Mouse (Mus musculus) leukemia stem cell, adult 10-12 weeks (primary cell): ENCODE data around the gene Myadml2. TPM values are rescaled to one million over a fixed set of nuclear protein-coding genes. Genes with fewer than 3 reads are reported as not detected.

Experiments
- polyA plus RNA-seq: library from polyadenylated mRNA; stranded (reverse); fragments of >175 nt; gene quantifications from 2 replicates; pipeline ENCODE4 v1.2.3, GENCODE M21; 2012; ENCODE audit warnings: low replicate concordance

Myadml2 gene
- not detected in 2 replicates for polyA plus RNA-seq

DNA sequence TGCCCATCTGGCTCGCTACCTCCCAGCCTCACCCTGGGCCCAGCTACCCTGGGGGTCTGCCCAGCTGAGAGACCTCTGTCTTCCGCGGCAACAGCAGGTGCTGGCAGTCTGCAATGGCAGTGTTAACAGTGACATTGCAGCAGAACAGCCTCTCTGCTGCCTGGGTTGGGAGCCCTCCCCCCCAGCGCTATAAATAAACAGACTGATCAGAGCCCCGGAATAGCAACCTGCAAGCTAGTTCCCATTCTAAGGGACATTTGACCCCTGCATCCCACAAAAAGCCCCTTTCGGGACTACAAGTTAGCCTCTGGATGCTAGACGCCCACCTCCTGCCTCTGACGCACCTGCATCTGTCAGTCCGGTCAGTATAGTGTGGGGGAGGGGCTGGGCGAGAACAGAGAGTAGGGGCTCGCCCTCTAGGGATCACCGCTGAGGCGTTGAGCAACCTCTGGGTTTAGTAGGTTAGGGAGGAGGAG, at the start of gene Myadml2:
Myadml2 (minus strand) TSS at position 158 of the 476 bp plus-strand sequence.

DNA sequence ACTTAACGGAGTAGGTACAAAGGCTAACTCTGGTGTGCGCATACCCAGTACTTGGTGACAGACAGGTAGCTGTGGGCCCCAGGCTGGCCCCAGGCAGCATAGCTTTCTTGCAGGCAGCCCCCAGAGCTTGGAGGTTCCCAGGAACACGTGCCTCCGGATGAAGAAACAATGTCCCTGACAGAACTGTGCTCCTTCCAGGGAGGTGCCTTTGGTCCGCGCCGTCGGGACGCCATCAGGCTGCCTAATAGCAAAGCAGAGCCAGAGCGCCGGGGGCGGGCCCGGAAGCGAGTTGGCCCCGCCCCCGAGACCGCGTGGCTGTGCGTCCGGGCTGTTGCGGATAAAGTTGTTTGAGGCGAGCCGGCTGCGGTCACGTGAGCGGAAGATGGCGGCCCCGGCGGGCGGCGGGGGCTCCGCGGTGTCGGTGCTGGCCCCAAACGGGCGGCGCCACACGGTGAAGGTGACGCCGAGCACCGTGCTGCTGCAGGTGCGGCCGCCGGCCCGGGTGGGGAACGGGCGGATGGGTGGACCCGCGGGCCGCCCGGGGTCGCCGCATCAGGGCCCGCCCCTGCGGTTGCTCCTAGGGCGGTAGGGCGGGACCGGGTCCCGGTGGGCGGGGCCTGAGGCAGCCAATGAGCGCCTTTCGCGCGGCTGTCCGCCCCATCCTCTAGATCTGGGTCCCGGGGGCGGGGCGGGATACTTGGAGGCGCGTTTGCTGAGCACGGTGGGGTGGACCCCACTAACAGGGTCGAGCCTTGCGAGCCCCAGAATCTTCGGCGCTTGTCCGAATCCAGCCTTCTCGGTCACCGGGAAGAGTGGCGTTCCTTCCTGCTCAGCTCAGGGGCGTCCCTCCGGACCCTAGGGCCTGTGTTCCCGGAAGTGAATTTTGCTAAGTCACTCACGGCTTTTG, 25.0 kb upstream of the Myadml2 start, which contains the start of gene Aspscr1:
Aspscr1 (plus strand) TSS at position 287 of the 907 bp plus-strand sequence.

DNA sequence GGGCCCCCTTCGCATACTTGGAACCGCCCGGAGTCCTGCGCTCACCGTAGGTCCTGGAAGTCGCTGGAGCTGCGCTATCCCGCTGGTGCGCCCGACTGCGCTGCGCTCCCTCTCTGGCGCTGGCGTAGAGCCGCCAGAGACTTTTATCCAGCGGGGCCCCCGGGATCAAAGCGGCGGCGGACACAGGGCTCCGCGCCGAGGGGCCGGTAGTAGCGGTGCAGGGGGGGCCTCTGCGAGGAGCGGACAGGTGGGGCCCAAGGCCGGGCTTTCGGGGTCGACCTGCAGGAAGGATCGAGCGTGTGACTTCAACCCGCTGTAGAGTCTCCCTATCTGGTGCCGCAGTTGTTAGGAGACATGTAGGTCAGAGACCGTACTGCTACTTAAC, 13.1 kb upstream of the Myadml2 start, which contains the start of gene Notum:
Notum (minus strand) TSS at position 100 of the 385 bp plus-strand sequence.

DNA sequence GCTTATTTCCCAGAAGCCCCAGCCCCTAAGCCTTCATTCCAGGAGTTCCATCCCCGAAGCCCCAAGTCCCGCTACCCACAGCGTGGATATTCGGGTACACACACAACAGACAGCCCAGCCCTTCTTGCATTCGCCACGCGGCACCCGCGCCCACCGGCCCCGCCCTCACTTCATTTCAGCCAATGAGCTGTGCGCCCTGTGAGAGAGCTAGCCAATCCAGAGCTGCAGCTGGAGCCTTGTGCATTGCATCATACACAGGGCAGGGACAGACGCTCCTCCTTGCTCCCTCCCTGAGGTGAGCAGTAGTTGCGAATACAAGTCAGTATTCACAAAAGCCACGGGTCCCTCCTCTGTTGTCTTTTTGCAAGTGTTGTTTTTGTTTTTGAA, 4.4 kb downstream of the Myadml2 start, which contains the start of gene Pycr1:
Pycr1 (minus strand) TSS at position 169 of the 387 bp plus-strand sequence.

DNA sequence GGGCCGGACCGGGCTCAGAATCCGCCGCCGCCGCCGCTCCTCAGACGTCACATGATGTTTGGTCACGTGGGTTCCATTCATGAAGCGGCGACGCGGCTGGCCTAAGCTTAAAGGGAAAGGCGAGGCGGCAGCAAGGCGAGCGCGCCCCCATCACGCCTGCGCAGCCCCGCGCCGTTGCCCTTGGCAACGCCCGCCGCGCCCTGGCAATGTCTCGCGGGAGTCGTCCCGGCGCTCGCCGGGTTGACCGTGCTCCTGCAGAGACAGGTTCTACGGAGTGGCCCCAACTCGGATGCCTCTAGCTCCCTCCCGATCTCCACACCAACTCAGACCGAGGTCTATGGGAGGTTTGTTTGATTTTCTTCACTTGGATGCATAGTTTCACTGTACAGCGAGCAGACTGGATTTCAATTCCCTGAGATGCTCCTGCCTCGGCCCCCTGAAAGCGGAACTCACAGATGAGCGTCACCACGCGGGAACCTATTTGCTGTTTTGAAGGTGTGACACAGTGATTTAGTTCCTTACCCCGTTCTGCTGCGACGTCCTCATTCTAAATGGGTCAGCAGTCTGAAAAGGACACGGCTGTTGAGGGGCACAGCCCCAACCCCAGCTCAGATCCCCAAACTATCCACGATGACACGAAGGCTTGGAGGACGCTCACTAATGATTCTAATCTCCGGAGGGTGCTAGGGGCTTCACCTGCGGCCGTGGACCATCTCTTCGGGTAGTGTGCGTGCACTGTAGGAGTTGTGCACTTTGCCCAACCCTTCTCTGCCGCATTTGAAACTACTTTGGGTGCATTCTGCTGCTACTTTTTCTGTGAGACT, 14.2 kb downstream of the Myadml2 start, which contains the start of gene Mafg:
Mafg (minus strand) TSS at position 81 of the 824 bp plus-strand sequence.

DNA sequence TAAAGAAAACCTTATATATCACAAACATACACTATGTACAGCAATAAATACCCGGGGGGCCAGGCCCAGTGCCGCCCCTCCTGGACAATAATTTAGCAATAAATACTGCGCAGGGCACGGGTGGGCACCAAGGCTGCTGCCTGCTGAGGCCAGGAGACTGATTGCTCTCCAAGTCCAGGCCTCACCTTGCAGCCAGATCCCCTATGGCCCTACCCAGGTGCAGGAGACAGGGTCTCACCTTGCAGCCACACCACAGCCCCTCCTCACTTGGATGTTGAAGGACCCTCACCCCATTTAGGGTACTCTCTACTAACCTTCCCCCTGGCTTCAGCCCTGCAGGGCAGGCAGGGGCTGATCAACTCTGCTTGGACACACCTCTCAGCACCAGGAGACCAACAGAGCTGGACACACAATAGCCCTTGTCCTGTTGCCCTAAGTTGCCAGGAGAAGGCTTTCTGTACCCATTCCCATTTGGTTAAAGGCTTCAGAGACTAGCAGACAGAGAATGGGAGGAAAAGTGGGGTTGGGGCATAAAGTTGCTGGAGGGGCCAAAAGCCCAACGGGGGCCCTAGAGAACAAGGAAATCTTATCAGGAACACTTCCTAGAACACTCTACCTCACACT, 22.7 kb downstream of the Myadml2 start, which contains the start of gene Sirt7:
Sirt7 (minus strand) TSS at position 89 of the 624 bp plus-strand sequence.

DNA sequence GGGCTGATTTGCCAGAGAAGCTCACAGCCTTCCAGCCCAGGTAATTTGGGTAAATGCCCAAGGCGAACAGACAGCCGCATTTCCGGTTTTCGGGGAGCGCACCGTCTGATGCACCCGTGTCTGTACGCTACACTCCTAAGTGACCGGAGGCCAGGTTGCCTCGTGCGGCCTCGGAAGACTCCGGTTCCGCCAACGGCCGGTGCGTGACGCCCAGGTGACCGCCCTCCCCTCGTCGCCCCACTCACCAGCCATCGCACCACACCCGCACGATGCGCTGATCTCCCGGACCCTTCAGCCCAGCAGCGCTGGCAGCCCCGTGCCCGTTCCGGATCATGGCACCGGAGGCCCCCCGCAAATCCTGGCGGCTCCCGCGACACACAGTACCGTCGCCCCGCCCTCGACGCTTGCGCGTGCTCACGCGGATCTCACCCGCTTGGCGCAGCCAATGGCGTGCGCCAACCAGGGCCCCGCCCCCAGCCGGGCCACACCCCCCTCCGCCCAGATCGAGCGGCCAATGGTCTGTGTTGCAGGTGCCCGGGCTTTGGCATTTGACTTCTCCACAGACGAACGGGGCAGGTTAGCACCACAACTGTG, 30.3 kb downstream of the Myadml2 start, which contains the start of gene Pcyt2:
Pcyt2 (minus strand) TSS at position 418 of the 594 bp plus-strand sequence.

DNA sequence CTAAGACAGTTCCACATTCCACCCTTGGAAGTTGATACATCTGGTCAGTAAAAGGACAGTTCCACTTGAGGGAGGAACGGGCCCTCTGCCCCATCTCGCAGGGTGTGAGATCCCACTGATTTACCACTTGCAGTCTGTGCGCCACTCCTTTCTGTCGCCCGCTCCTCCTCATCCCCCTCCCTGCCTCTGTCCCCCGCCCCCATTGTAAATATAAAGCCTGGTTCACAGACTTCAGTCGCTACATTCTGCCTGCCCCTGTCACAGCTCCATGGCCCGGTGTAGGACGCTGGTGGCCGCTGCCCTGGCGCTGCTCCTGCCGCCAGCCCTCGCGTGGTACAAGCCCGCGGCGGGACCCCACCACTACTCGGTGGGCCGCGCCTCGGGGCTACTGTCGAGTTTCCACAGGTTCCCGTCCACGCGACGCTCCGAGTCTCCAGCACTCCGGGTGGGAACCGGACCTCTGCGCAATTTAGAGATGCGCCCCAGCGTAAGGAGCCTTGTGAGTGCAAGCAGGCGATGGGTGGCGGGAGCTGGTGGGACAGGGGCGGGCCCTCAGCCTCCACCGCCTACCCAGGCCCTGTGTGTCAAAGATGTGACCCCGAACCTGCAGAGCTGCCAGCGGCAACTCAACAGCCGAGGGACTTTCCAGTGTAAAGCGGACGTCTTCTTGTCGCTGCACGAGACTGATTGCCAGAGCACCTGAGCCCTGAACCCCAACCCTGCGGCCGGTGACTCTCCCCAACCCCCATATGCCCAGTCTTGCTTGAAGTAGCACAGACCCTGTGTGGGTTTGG, 39.5 kb downstream of the Myadml2 start, which contains the start of gene Npb:
Npb (plus strand) TSS at position 237 of the 794 bp plus-strand sequence.

DNA sequence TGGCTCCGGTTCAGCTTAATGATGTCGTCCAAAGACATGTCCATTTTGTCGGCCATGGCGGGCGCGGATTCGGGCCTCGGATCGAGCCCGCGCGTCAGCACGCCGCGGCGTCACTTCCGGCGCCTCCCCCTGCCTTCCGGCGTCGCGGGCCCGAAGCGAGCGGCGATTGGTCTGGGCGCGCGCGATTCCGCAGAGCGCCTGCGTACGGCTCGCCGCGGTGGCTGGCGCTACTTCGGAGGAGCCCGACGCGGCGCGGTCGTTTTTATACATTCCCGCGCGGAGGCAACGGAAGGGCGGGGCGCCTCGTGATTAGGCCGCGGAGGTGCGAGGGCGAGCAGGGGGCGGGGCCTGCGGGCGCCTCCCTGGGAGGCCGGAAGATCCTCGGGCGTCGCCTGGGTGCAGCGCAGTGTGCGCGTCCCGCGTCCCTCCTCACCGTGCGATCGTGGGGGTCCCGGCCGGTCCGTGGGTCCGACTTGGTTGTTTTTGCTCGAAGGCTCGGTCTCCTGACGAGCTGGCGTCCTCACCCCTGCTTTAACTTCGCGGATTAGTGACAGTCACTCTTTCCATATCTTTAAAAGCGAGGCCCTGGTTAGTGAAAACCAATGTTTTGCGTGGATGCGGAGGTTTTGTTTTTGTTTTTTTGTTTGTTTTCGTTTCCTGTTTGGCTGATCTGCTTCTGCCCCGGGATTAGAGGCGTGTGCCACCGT, 49.5 kb downstream of the Myadml2 start, which contains the start of the genes Alyref and Anapc11:
Alyref (minus strand) TSS at position 83 of the 707 bp plus-strand sequence.
Anapc11 (plus strand) TSS at position 139 of the 707 bp plus-strand sequence.

Other genes with a start within 250 kb of the Myadml2 start
- 82.3 and 226 TPM in 2 replicates for gene Nploc4, start 210.4 kb downstream of the Myadml2 start, polyA plus RNA-seq
- 0.17 TPM in 1 of 2 replicates, not detected in the other for gene Tspan10, start 205.5 kb downstream of the Myadml2 start, polyA plus RNA-seq
- gene Pde6g, start 194.7 kb downstream of the Myadml2 start, polyA plus RNA-seq = 0.20 and 0.28 TPM in 2 replicates
- 6.7 and 11.8 TPM in 2 replicates for gene Oxld1, start 190.1 kb downstream of the Myadml2 start, polyA plus RNA-seq
- 33.7 and 46.9 TPM in 2 replicates for gene Ccdc137, start 190.0 kb downstream of the Myadml2 start, polyA plus RNA-seq
- 9.5 and 17.8 TPM in 2 replicates for gene Arl16, start 180.6 kb downstream of the Myadml2 start, polyA plus RNA-seq
- gene Mrpl12, start 163.5 kb downstream of the Myadml2 start, polyA plus RNA-seq = 288 and 518 TPM in 2 replicates
- 94.0 and 114 TPM in 2 replicates for gene Slc25a10, start 156.3 kb downstream of the Myadml2 start, polyA plus RNA-seq
- not detected in 2 replicates for gene Gcgr, start 117.5 kb downstream of the Myadml2 start, polyA plus RNA-seq
- gene Mcrip1, start 98.4 kb downstream of the Myadml2 start, polyA plus RNA-seq = 63.8 and 96.4 TPM in 2 replicates
- not detected in 2 replicates for gene Ppp1r27, start 97.0 kb downstream of the Myadml2 start, polyA plus RNA-seq
- gene P4hb, start 74.9 kb downstream of the Myadml2 start, polyA plus RNA-seq = 998 and 1,537 TPM in 2 replicates
- 596 and 1,231 TPM in 2 replicates for gene Arhgdia, start 66.5 kb downstream of the Myadml2 start, polyA plus RNA-seq
- 192 and 295 TPM in 2 replicates for gene Alyref, start 49.8 kb downstream of the Myadml2 start, polyA plus RNA-seq
- 39.8 and 162 TPM in 2 replicates for gene Anapc11, start 49.7 kb downstream of the Myadml2 start, polyA plus RNA-seq
- 2.4 and 7.0 TPM in 2 replicates for gene Npb, start 39.7 kb downstream of the Myadml2 start, polyA plus RNA-seq
- gene Pcyt2, start 30.2 kb downstream of the Myadml2 start, polyA plus RNA-seq = 56.6 and 107 TPM in 2 replicates
- gene Sirt7, start 22.9 kb downstream of the Myadml2 start, polyA plus RNA-seq = 147 and 228 TPM in 2 replicates
- 103 and 176 TPM in 2 replicates for gene Mafg, start 14.6 kb downstream of the Myadml2 start, polyA plus RNA-seq
- 2.3 and 2.7 TPM in 2 replicates for gene Pycr1, start 4.4 kb downstream of the Myadml2 start, polyA plus RNA-seq
- 0.28 and 0.48 TPM in 2 replicates for gene Notum, start 13.0 kb upstream of the Myadml2 start, polyA plus RNA-seq
- gene Aspscr1, start 24.8 kb upstream of the Myadml2 start, polyA plus RNA-seq = 168 and 366 TPM in 2 replicates
- 33.5 and 180 TPM in 2 replicates for gene Cenpx, start 65.6 kb upstream of the Myadml2 start, polyA plus RNA-seq
- gene Lrrc45, start 65.8 kb upstream of the Myadml2 start, polyA plus RNA-seq = 29.3 and 37.4 TPM in 2 replicates
- gene Rac3, start 73.3 kb upstream of the Myadml2 start, polyA plus RNA-seq = 3.6 and 5.3 TPM in 2 replicates
- gene Dcxr, start 79.1 kb upstream of the Myadml2 start, polyA plus RNA-seq = 8.7 and 44.1 TPM in 2 replicates
- gene Cbr2, start 84.0 kb upstream of the Myadml2 start, polyA plus RNA-seq = 2.4 and 4.0 TPM in 2 replicates
- 269 and 1,219 TPM in 2 replicates for gene Hmga1b, start 114.6 kb upstream of the Myadml2 start, polyA plus RNA-seq
- gene Rfng, start 136.0 kb upstream of the Myadml2 start, polyA plus RNA-seq = 41.1 and 90.1 TPM in 2 replicates
- 35.0 and 37.0 TPM in 2 replicates for gene Gps1, start 136.1 kb upstream of the Myadml2 start, polyA plus RNA-seq
- gene Dus1l, start 148.2 kb upstream of the Myadml2 start, polyA plus RNA-seq = 123 and 193 TPM in 2 replicates
- gene Fasn, start 176.4 kb upstream of the Myadml2 start, polyA plus RNA-seq = 69.7 and 289 TPM in 2 replicates